Mouse (Mus musculus): ENCODE data around the gene Fmo5.

The Fmo5 gene

GRCm38 (mm10) chr3:97628391-97629001 is at the start of gene Fmo5:
TSS of gene Fmo5 (plus strand) at chr3:97628804.
- peak; percentile 26 for DNase-seq (ENCODE audit: low spot score)

GRCm38 (mm10) chr3:97585383-97586160 is 43.0 kb upstream of the Fmo5 start:
- DNase-seq (ENCODE audit: low spot score) = peak; percentile 52

GRCm38 (mm10) chr3:97587656-97588055 is 40.9 kb upstream of the Fmo5 start:
- DNase-seq (ENCODE audit: low spot score) = no peak

- no peak for DNase-seq (ENCODE audit: low spot score)
Measured at GRCm38 (mm10) chr3:97590699-97591098, 37.9 kb upstream of the Fmo5 start.

- DNase-seq (ENCODE audit: low spot score) = no peak
Measured at GRCm38 (mm10) chr3:97593089-97593488, 35.5 kb upstream of the Fmo5 start.

GRCm38 (mm10) chr3:97594140-97594539 is 34.5 kb upstream of the Fmo5 start:
- DNase-seq (ENCODE audit: low spot score) = no peak

GRCm38 (mm10) chr3:97595066-97595465 is 33.5 kb upstream of the Fmo5 start:
- no peak for DNase-seq (ENCODE audit: low spot score)

GRCm38 (mm10) chr3:97596796-97597195 is 31.8 kb upstream of the Fmo5 start:
- no peak for DNase-seq (ENCODE audit: low spot score)

GRCm38 (mm10) chr3:97600050-97600832 is 28.4 kb upstream of the Fmo5 start:
- no peak for DNase-seq (ENCODE audit: low spot score)

- DNase-seq (ENCODE audit: low spot score) = no peak
Measured at GRCm38 (mm10) chr3:97609201-97609844, 19.3 kb upstream of the Fmo5 start.

GRCm38 (mm10) chr3:97609845-97610410 is 18.7 kb upstream of the Fmo5 start, which contains the start of gene Chd1l:
TSS of gene Chd1l (minus strand) at chr3:97610203.
- DNase-seq (ENCODE audit: low spot score) = peak; percentile 71

- no peak for DNase-seq (ENCODE audit: low spot score)
Measured at GRCm38 (mm10) chr3:97611021-97611420, 17.6 kb upstream of the Fmo5 start.

- no peak for DNase-seq (ENCODE audit: low spot score)
Measured at GRCm38 (mm10) chr3:97615154-97615553, 13.4 kb upstream of the Fmo5 start.

GRCm38 (mm10) chr3:97615933-97616332 is 12.7 kb upstream of the Fmo5 start:
- no peak for DNase-seq (ENCODE audit: low spot score)

GRCm38 (mm10) chr3:97617091-97617825 is 11.3 kb upstream of the Fmo5 start:
- no peak for DNase-seq (ENCODE audit: low spot score)

GRCm38 (mm10) chr3:97617899-97618298 is 10.7 kb upstream of the Fmo5 start:
- no peak for DNase-seq (ENCODE audit: low spot score)

GRCm38 (mm10) chr3:97620657-97621056 is 7.9 kb upstream of the Fmo5 start:
- no peak for DNase-seq (ENCODE audit: low spot score)

GRCm38 (mm10) chr3:97624611-97625010 is 4.0 kb upstream of the Fmo5 start:
- DNase-seq (ENCODE audit: low spot score) = no peak

- DNase-seq (ENCODE audit: low spot score) = no peak
Measured at GRCm38 (mm10) chr3:97627893-97628292, 711 bp upstream of the Fmo5 start.

GRCm38 (mm10) chr3:97629941-97630340 is 1.3 kb downstream of the Fmo5 start:
- DNase-seq (ENCODE audit: low spot score) = no peak

GRCm38 (mm10) chr3:97630746-97631145 is 2.1 kb downstream of the Fmo5 start:
- DNase-seq (ENCODE audit: low spot score) = no peak

Measured in urinary bladder, postnatal 10 days (tissue).